8 mouse cellular contexts compared by ENCODE assay signal in the genomic region with DNA sequence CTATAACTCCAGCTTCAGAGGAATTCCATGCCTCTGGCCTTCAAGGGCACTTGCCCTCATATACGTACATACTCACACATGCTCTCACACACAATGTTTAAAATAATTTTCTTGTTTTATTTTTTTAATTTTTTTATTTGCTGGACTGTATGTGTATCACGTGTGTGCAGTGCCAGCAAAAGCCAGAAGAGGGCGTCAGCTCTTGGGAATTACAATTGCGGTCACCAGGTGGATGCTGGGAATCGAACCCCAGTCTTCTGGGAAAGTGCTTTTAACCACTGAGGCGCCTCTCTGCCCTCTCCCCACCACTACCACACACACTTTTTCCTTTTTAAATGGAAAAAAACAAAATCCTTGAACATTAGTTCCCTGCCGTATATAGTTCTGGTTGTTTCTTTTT. TPM values are rescaled to one million over a fixed set of nuclear protein-coding genes. Genes with fewer than 3 reads are reported as not detected.
A peak's percentile ranks its signal among the peaks of the same experiment; 100 is the strongest.
DNase-seq lines count a peak whose midpoint lies in the region; ATAC-seq and TF ChIP-seq lines count a peak whose summit lies in the region.

No protein-coding gene starts in this region.

- TF ChIP-seq EP300 in ES-Bruce4 (IDR thresholded peaks at IDR 0.05; ENCODE audit: insufficient read depth, low read depth, low read length), result no peak

- 91% methylated on average over 7 of the region's 7 CpGs for WGBS in forebrain, embryonic 14.5 days
- 86% methylated on average over 7 of the region's 7 CpGs for WGBS in limb, embryonic 14.5 days

- H3K4me2 ChIP-seq in forebrain, embryonic 14.5 days (ENCODE audit: low read length), result peak overlapping the region; percentile 73; the same call in 1 of the 2 replicates
- H3K4me2 ChIP-seq in limb, embryonic 14.5 days (replicated peaks; ENCODE audit: low read depth, low read length, severe bottlenecking), result peak overlapping the region; percentile 89

- no peaks in the 10 kb centered on the region for H3K4me1 ChIP-seq in ES-Bruce4 (ENCODE audit: control insufficient read depth, insufficient read depth, low read length)
- 0 out of 2 replicates have a peak, but pooled peaks cover 4% of the 10 kb centered on the region for H3K4me1 ChIP-seq in forebrain, embryonic 14.5 days (ENCODE audit: control insufficient read depth, insufficient read depth, low read length)
- H3K4me1 ChIP-seq in limb, embryonic 14.5 days (ENCODE audit: control insufficient read depth, insufficient read depth, low read length), result no peaks in the 10 kb centered on the region

- no peaks in the 10 kb centered on the region for H3K36me3 ChIP-seq in ES-Bruce4 (ENCODE audit: control insufficient read depth, insufficient read depth, low read length, poor library complexity, severe bottlenecking)
- no peaks in the 10 kb centered on the region for H3K36me3 ChIP-seq in forebrain, embryonic 14.5 days (ENCODE audit: control insufficient read depth, insufficient read depth, low read length)
- H3K36me3 ChIP-seq in limb, embryonic 14.5 days (ENCODE audit: control insufficient read depth, insufficient read depth, low read length), result no peaks in the 10 kb centered on the region

- DNase-seq in gastrocnemius, adult 2 months, result no peak
- no peak for DNase-seq in gastrocnemius, postnatal 4 days (ENCODE audit: low spot score in 2 of 2)
- no peak for DNase-seq in forebrain, embryonic 14.5 days (ENCODE audit: low spot score)
- DNase-seq in limb, embryonic 14.5 days (ENCODE audit: low spot score), result no peak
- DNase-seq in thymus, postnatal 10 days (ENCODE audit: low spot score in 2 of 2), result no peak
- DNase-seq in spleen, postnatal 14 days (ENCODE audit: low spot score in 2 of 2), result no peak
- DNase-seq in gastrocnemius, adult 18-20 months (ENCODE audit: low spot score), result no peak

- no peak; the same call in 1 of the 2 replicates for TF ChIP-seq CTCF in gastrocnemius, adult 2 months (IDR thresholded peaks at IDR 0.05)
- peak; percentile 2 for TF ChIP-seq CTCF in ES-Bruce4 (IDR thresholded peaks at IDR 0.05; ENCODE audit: low read depth, low read length)

- no peak for TF ChIP-seq POLR2A in ES-Bruce4 (IDR thresholded peaks at IDR 0.05; ENCODE audit: insufficient read depth, low read length)
- TF ChIP-seq POLR2A in limb, embryonic 14.5 days (IDR thresholded peaks at IDR 0.05; ENCODE audit: borderline replicate concordance, extremely low read depth, insufficient read depth, insufficient read length), result no peak

- H3K4me3 ChIP-seq in gastrocnemius, adult 2 months, result peak overlapping the region; percentile 69
- H3K4me3 ChIP-seq in ES-Bruce4 (ENCODE audit: low read depth, low read length), result no peak overlapping the region; the same call in 1 of the 2 replicates
- peak overlapping the region; percentile 45; the same call in 1 of the 2 replicates for H3K4me3 ChIP-seq in forebrain, embryonic 14.5 days (ENCODE audit: low read depth, low read length)
- peak overlapping the region; percentile 49; the same call in 1 of the 2 replicates for H3K4me3 ChIP-seq in limb, embryonic 14.5 days (replicated peaks; ENCODE audit: low read length)

- intact Hi-C loops in gastrocnemius, adult 2 months (cut with DNase I), result no loop called here

- no peak overlapping the region for H3K27ac ChIP-seq in gastrocnemius, adult 2 months
- H3K27ac ChIP-seq in ES-Bruce4 (ENCODE audit: insufficient read depth, low read length), result no peak overlapping the region
- H3K27ac ChIP-seq in forebrain, embryonic 14.5 days (ENCODE audit: low read depth, low read length), result peak overlapping the region; percentile 75; the same call in 1 of the 2 replicates
- no peak overlapping the region for H3K27ac ChIP-seq in limb, embryonic 14.5 days (replicated peaks; ENCODE audit: low read depth, low read length)

- no peaks in the 10 kb centered on the region for H3K9me3 ChIP-seq in ES-Bruce4 (replicated peaks; ENCODE audit: control insufficient read depth, insufficient read depth, low read length, poor library complexity, severe bottlenecking)
- H3K9me3 ChIP-seq in forebrain, embryonic 14.5 days (replicated peaks; ENCODE audit: control insufficient read depth, low read length), result no peaks in the 10 kb centered on the region
- H3K9me3 ChIP-seq in limb, embryonic 14.5 days (ENCODE audit: control insufficient read depth, low read length), result 0 out of 2 replicates have a peak, but pooled peaks cover 3% of the 10 kb centered on the region

- no peak for ATAC-seq in forebrain, embryonic 14.5 days
- ATAC-seq in limb, embryonic 14.5 days (ENCODE audit: low FRiP score, low read depth), result no peak

- H3K27me3 ChIP-seq in ES-Bruce4 (ENCODE audit: control insufficient read depth, insufficient read depth, low read length, poor library complexity, severe bottlenecking), result no peaks in the 10 kb centered on the region
- H3K27me3 ChIP-seq in forebrain, embryonic 14.5 days (replicated peaks; ENCODE audit: control insufficient read depth, insufficient read depth, low read length), result peaks cover 34% of the 10 kb centered on the region
- peaks cover 27% of the 10 kb centered on the region for H3K27me3 ChIP-seq in limb, embryonic 14.5 days (ENCODE audit: control insufficient read depth, insufficient read depth, low read length)

- H3K9ac ChIP-seq in ES-Bruce4 (ENCODE audit: low read depth, poor library complexity, severe bottlenecking), result no peak overlapping the region
- no peak overlapping the region for H3K9ac ChIP-seq in forebrain, embryonic 14.5 days (ENCODE audit: low read length)
- H3K9ac ChIP-seq in limb, embryonic 14.5 days (ENCODE audit: low read depth, low read length, severe bottlenecking), result no peak overlapping the region

RNA-seq across cellular contexts. Expression of a gene that starts 12.5 kb away (rescaled TPM):
- not detected for total RNA-seq in gastrocnemius, adult 2 months (2021)
- total RNA-seq in gastrocnemius, postnatal 4 days (2021), result under 1 TPM; 0.34 to 0.62 TPM
- 1.4 and 2.0 TPM in 2 replicates for polyA plus RNA-seq in ES-Bruce4 (2011; ENCODE audit: insufficient read depth, insufficient read length, low read depth, missing spikeins)
- polyA plus RNA-seq in forebrain, embryonic 14.5 days (2014; fragmentation: Nextera tagmentation; extraction: Ambion mirVana), result 0.13 and 0.37 TPM in 2 replicates
- 0.11 and 0.15 TPM in 2 replicates for polyA plus RNA-seq in limb, embryonic 14.5 days (2012; rRNA removed)
- 0.10 TPM in 1 of 2 replicates, not detected in the other for polyA plus RNA-seq in limb, embryonic 14.5 days (2014; fragmentation: Nextera tagmentation; extraction: Ambion mirVana)
- not detected for total RNA-seq in gastrocnemius, adult 18-20 months (2021)

RNA-seq across cellular contexts. Expression of a gene that starts 19.6 kb away (rescaled TPM):
- total RNA-seq in gastrocnemius, adult 2 months (2021), result not detected
- under 1 TPM; 0.13 to 0.22 TPM for total RNA-seq in gastrocnemius, postnatal 4 days (2021)
- 0.21 TPM in 1 of 2 replicates, not detected in the other for polyA plus RNA-seq in ES-Bruce4 (2011; ENCODE audit: insufficient read depth, insufficient read length, low read depth, missing spikeins)
- 0.85 and 1.5 TPM in 2 replicates for polyA plus RNA-seq in forebrain, embryonic 14.5 days (2014; fragmentation: Nextera tagmentation; extraction: Ambion mirVana)
- polyA plus RNA-seq in limb, embryonic 14.5 days (2012; rRNA removed), result 0.09 and 0.13 TPM in 2 replicates
- polyA plus RNA-seq in limb, embryonic 14.5 days (2014; fragmentation: Nextera tagmentation; extraction: Ambion mirVana), result 0.06 and 0.10 TPM in 2 replicates
- under 1 TPM in 1 of 2 experiments, not detected in 1; 0.14 TPM for total RNA-seq in gastrocnemius, adult 18-20 months (2021)

RNA-seq across cellular contexts. Expression of a gene that starts 42.1 kb away (rescaled TPM):
- total RNA-seq in gastrocnemius, adult 2 months (2021), result 100 to 1,000 TPM in 1 of 2 experiments, 10 to 100 TPM in 1; 67.9 to 100 TPM
- total RNA-seq in gastrocnemius, postnatal 4 days (2021), result 100 to 1,000 TPM; 100 to 112 TPM
- polyA plus RNA-seq in ES-Bruce4 (2011; ENCODE audit: insufficient read depth, insufficient read length, low read depth, missing spikeins), result 11.8 and 13.9 TPM in 2 replicates
- polyA plus RNA-seq in forebrain, embryonic 14.5 days (2014; fragmentation: Nextera tagmentation; extraction: Ambion mirVana), result 40.3 and 45.9 TPM in 2 replicates
- polyA plus RNA-seq in limb, embryonic 14.5 days (2012; rRNA removed), result 24.3 and 33.6 TPM in 2 replicates
- 48.0 and 51.8 TPM in 2 replicates for polyA plus RNA-seq in limb, embryonic 14.5 days (2014; fragmentation: Nextera tagmentation; extraction: Ambion mirVana)
- total RNA-seq in gastrocnemius, adult 18-20 months (2021), result 10 to 100 TPM; 69.5 to 73.0 TPM
